Mouse (Mus musculus) forebrain, embryonic 12.5 days (tissue): ENCODE data around the gene Dytn. TPM values are rescaled to one million over a fixed set of nuclear protein-coding genes. Genes with fewer than 3 reads are reported as not detected.

ENCODE experiments used
- ATAC-seq: fragments of 200-750 bp; cut with Nextera tagmentation; 2 replicates; pipeline ENCODE4 v1.8.0; 2017; ENCODE audit warnings: moderate TSS enrichment; ENCODE audit not compliant: low FRiP score
- H3K27ac ChIP-seq: fragments of 300-500 bp; sonication (generic); 2 replicates; pipeline ENCODE4 v1.5.1; 2016; ENCODE audit warnings: mild to moderate bottlenecking
- H3K27me3 ChIP-seq: fragments of 300-500 bp; sonication (generic); 2 replicates; pipeline ENCODE4 v1.6.1; 2016; ENCODE audit warnings: mild to moderate bottlenecking
- H3K36me3 ChIP-seq: fragments of 300-500 bp; sonication (generic); replicated peaks from 2 replicates; pipeline ENCODE4 v1.6.1; 2016; ENCODE audit warnings: mild to moderate bottlenecking
- H3K4me1 ChIP-seq: fragments of 300-500 bp; sonication (generic); 2 replicates; pipeline ENCODE4 v1.6.1; 2016
- H3K4me2 ChIP-seq: fragments of 300-500 bp; sonication (generic); 2 replicates; pipeline ENCODE4 v1.6.1; 2016; ENCODE audit warnings: mild to moderate bottlenecking, moderate library complexity
- H3K4me3 ChIP-seq: fragments of 300-500 bp; sonication (generic); replicated peaks from 2 replicates; pipeline ENCODE4 v1.5.1; 2016; ENCODE audit warnings: mild to moderate bottlenecking
- H3K9ac ChIP-seq: fragments of 300-500 bp; sonication (generic); 2 replicates; pipeline ENCODE4 v1.6.1; 2016; ENCODE audit warnings: mild to moderate bottlenecking
- H3K9me3 ChIP-seq: fragments of 300-500 bp; sonication (generic); 2 replicates; pipeline ENCODE4 v1.6.1; 2016
- WGBS: fragments of 180-500 bp; shearing (Covaris S2); methylation state at CpG from one replicate; pipeline ENCODE4 v1.1.7; 2016; 5-methylcytosine and 5-hydroxymethylcytosine counted together
- polyA plus RNA-seq: library from polyadenylated mRNA; unstranded; fragments of >200 nt; fragmentation: Nextera tagmentation; extraction: Ambion mirVana; gene quantifications from 2 replicates; pipeline ENCODE4 v1.2.1, GENCODE M21; 2016

The Dytn gene
- polyA plus RNA-seq, 1 experiment from 2014 or later: not detected

DNA sequence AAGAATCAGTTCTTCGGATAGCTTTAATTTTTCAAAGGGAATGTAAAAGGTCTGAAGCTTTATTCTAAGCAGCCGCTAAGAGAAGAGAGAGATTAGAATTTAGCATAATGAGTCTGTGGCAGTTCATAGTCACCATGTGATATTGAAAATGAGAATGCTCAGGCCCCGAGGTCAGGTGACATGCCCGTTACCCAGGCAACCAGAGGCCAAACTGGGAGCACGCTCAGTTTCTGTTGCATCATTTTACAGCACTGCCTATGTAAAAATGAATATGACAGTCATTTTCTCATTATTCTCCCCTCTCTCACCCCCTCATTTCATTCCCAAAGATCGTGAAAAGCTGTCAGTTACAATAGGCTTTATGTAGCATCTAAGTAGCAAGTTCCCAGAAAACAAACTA lies 113.3 kb downstream of the Dytn start:
- 8% methylated on average over 6 of the region's 6 CpGs for WGBS
- no peak overlapping the region for H3K4me3 ChIP-seq
- peak overlapping the region; percentile 13; the same call in 1 of the 2 replicates for H3K4me2 ChIP-seq

More for the DNA sequence above, 113.3 kb downstream of the Dytn start:
- peak overlapping the region; percentile 73 for H3K27ac ChIP-seq
- no peak overlapping the region for H3K9ac ChIP-seq
- H3K4me1 ChIP-seq: peaks cover 27% of the 10 kb centered on the region
- peak; percentile 76 for ATAC-seq
- H3K27me3 ChIP-seq: no peaks in the 10 kb centered on the region
- no peaks in the 10 kb centered on the region for H3K36me3 ChIP-seq
- H3K9me3 ChIP-seq: no peaks in the 10 kb centered on the region

Other genes with a start within 250 kb of the Dytn start
- 11.5 and 13.4 TPM in 2 replicates for gene Adam23, start 241.0 kb downstream of the Dytn start, polyA plus RNA-seq
- not detected in 2 replicates for gene Gm39653, start 71.0 kb downstream of the Dytn start, polyA plus RNA-seq
- 0.33 and 0.42 TPM in 2 replicates for gene Mdh1b, start 43.4 kb upstream of the Dytn start, polyA plus RNA-seq
- gene Fastkd2, start 43.7 kb upstream of the Dytn start, polyA plus RNA-seq: 57.7 and 69.3 TPM in 2 replicates
- 0.33 and 0.38 TPM in 2 replicates for gene 4933402D24Rik, start 82.3 kb upstream of the Dytn start, polyA plus RNA-seq